ENCODE assay signal across 17 mouse cellular contexts in the genomic region with DNA sequence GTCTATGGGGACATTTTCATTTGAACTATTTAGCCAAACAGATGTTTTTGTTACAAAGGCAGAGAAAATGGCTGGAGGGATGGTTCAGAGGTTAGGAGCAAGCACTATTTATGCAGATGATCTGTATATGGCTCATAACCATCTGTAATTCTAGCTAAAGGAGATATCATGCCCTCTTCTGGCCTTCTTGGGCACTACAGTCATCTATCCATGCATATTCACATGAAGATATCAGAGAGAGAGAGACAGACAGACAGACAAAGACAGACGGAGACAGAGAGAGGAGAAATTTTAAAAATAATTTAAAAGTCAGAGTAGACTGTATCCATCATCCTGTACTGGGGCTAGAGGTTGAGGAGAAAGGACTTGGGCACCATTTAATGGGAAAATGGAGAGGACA.
DNase-seq lines count a peak whose midpoint lies in the region; ATAC-seq and TF ChIP-seq lines count a peak whose summit lies in the region.
"Had no signal": no experiment of that assay in that cellular context is flagged by ENCODE, and none has a peak within 500 bp of the region (broad histone marks: within the 10 kb centered on the region; RNA-seq: fewer than 3 reads in every experiment).

No protein-coding gene starts in this region.

- H3K4me1 ChIP-seq in kidney, embryonic 14.5 days (ENCODE audit: control insufficient read depth, insufficient read depth, low read length), result no peaks in the 10 kb centered on the region
- no peaks in the 10 kb centered on the region for H3K4me1 ChIP-seq in lung, postnatal 0 days (ENCODE audit: insufficient read depth, low read depth, low read length)
- no peaks in the 10 kb centered on the region for H3K4me1 ChIP-seq in MEL (ENCODE audit: control insufficient read depth in 1 of 2, insufficient read depth in 2 of 2, low read length in 2 of 2)
- no peaks in the 10 kb centered on the region for H3K4me1 ChIP-seq in liver, embryonic 12.5 days
- H3K4me1 ChIP-seq: embryonic facial prominence, embryonic 15.5 days; heart, embryonic 10.5 days; limb, embryonic 12.5 days had no signal

- H3K36me3 ChIP-seq in kidney, embryonic 14.5 days (ENCODE audit: control insufficient read depth, insufficient read depth, low read length), result no peaks in the 10 kb centered on the region
- H3K36me3 ChIP-seq in lung, postnatal 0 days (ENCODE audit: insufficient read depth, low read length), result no peaks in the 10 kb centered on the region
- no peaks in the 10 kb centered on the region for H3K36me3 ChIP-seq in MEL (ENCODE audit: control insufficient read depth in 1 of 2, insufficient read depth in 2 of 2, low read length in 2 of 2)
- H3K36me3 ChIP-seq in liver, embryonic 12.5 days, result no peaks in the 10 kb centered on the region
- H3K36me3 ChIP-seq: embryonic facial prominence, embryonic 15.5 days; heart, embryonic 10.5 days; limb, embryonic 12.5 days had no signal

- no peak; the same call in 1 of the 2 replicates for TF ChIP-seq RAD21 in MEL (IDR thresholded peaks at IDR 0.05; ENCODE audit: low read depth, low read length)

- peak; percentile 13; the same call in 1 of the 2 replicates for TF ChIP-seq CTCF in lung, postnatal 0 days (IDR thresholded peaks at IDR 0.05)
- TF ChIP-seq CTCF in MEL (IDR thresholded peaks at IDR 0.05 in 2 of 3, conservative IDR thresholded peaks at IDR 0.05 in 1 of 3; ENCODE audit: control insufficient read depth in 1 of 3, insufficient read depth in 1 of 3, low read depth in 2 of 3, low read length in 3 of 3, poor library complexity in 1 of 3, severe bottlenecking in 1 of 3), result no peak

- H3K4me2 ChIP-seq in kidney, embryonic 14.5 days (replicated peaks; ENCODE audit: low read depth, low read length), result no peak overlapping the region
- H3K4me2 ChIP-seq in lung, postnatal 0 days (replicated peaks; ENCODE audit: low read depth, low read length), result no peak overlapping the region
- no peak overlapping the region for H3K4me2 ChIP-seq in liver, embryonic 12.5 days
- H3K4me2 ChIP-seq: embryonic facial prominence, embryonic 15.5 days; limb, embryonic 12.5 days had no signal

- no peak overlapping the region for H3K4me3 ChIP-seq in kidney, embryonic 14.5 days (ENCODE audit: low read length)
- H3K4me3 ChIP-seq in lung, postnatal 0 days (ENCODE audit: low read depth, low read length), result no peak overlapping the region
- no peak overlapping the region for H3K4me3 ChIP-seq in MEL (ENCODE audit: control insufficient read depth in 1 of 2, insufficient read depth in 1 of 2, low read depth in 2 of 2, low read length in 2 of 2)
- H3K4me3 ChIP-seq in liver, embryonic 12.5 days, result no peak overlapping the region
- H3K4me3 ChIP-seq: embryonic facial prominence, embryonic 15.5 days; heart, embryonic 10.5 days; limb, embryonic 12.5 days had no signal

- TF ChIP-seq EP300 in lung, postnatal 0 days (IDR thresholded peaks at IDR 0.05), result no peak
- no peak for TF ChIP-seq EP300 in MEL (IDR thresholded peaks at IDR 0.05; ENCODE audit: low read depth in 1 of 2, low read length in 2 of 2)

- H3K79me2 ChIP-seq in MEL (ENCODE audit: control insufficient read depth, insufficient read depth, low read length, poor library complexity), result no peaks in the 10 kb centered on the region

- DNase-seq in adrenal gland, postnatal 14 days, result peak; percentile 25
- no peak for DNase-seq in adrenal gland, postnatal 4 days (ENCODE audit: low spot score in 2 of 2)
- DNase-seq in kidney, adult 9 months, result peak; percentile 23
- DNase-seq in lung, postnatal 0 days (ENCODE audit: low spot score), result no peak
- no peak for DNase-seq in lung, postnatal 4 days
- peak; percentile 6 for DNase-seq in MEL (ENCODE audit: low read depth, low spot score)
- DNase-seq: cerebellum, postnatal 36 days; heart, postnatal 4 days; liver, postnatal 0 days had no signal

- no peak overlapping the region for H3K27ac ChIP-seq in kidney, embryonic 14.5 days (ENCODE audit: low read depth, low read length)
- H3K27ac ChIP-seq in lung, postnatal 0 days (ENCODE audit: low read length), result no peak overlapping the region
- no peak overlapping the region for H3K27ac ChIP-seq in MEL (ENCODE audit: control insufficient read depth, low read depth, low read length)
- H3K27ac ChIP-seq in liver, embryonic 12.5 days, result no peak overlapping the region
- H3K27ac ChIP-seq: embryonic facial prominence, embryonic 15.5 days; heart, embryonic 10.5 days; limb, embryonic 12.5 days had no signal

- no peaks in the 10 kb centered on the region for H3K27me3 ChIP-seq in kidney, embryonic 14.5 days (ENCODE audit: control insufficient read depth, insufficient read depth, low read length)
- H3K27me3 ChIP-seq in lung, postnatal 0 days (replicated peaks; ENCODE audit: insufficient read depth, low read length), result no peaks in the 10 kb centered on the region
- no peaks in the 10 kb centered on the region for H3K27me3 ChIP-seq in MEL (ENCODE audit: control insufficient read depth in 1 of 2, insufficient read depth in 2 of 2, low read length in 2 of 2)
- no peaks in the 10 kb centered on the region for H3K27me3 ChIP-seq in liver, embryonic 12.5 days (replicated peaks)
- H3K27me3 ChIP-seq: embryonic facial prominence, embryonic 15.5 days; limb, embryonic 12.5 days had no signal

- no peak for TF ChIP-seq POLR2A in MEL (IDR thresholded peaks at IDR 0.05; ENCODE audit: control insufficient read depth in 1 of 2, insufficient read depth in 1 of 2, low read depth in 1 of 2, low read length in 2 of 2, poor library complexity in 1 of 2)

- H3K9me3 ChIP-seq in kidney, embryonic 14.5 days (ENCODE audit: control insufficient read depth, low read length), result no peaks in the 10 kb centered on the region
- H3K9me3 ChIP-seq in lung, postnatal 0 days (ENCODE audit: low read length), result no peaks in the 10 kb centered on the region
- H3K9me3 ChIP-seq in MEL (replicated peaks; ENCODE audit: insufficient read depth, low read length), result no peaks in the 10 kb centered on the region
- no peaks in the 10 kb centered on the region for H3K9me3 ChIP-seq in liver, embryonic 12.5 days (replicated peaks)
- H3K9me3 ChIP-seq: embryonic facial prominence, embryonic 15.5 days; heart, embryonic 10.5 days; limb, embryonic 12.5 days had no signal

- H3K9ac ChIP-seq in kidney, embryonic 14.5 days (ENCODE audit: low read depth, low read length), result no peak overlapping the region
- H3K9ac ChIP-seq in lung, postnatal 0 days (replicated peaks; ENCODE audit: low read depth), result no peak overlapping the region
- H3K9ac ChIP-seq in MEL (ENCODE audit: control insufficient read depth, low read depth, low read length, poor library complexity, severe bottlenecking), result no peak overlapping the region
- H3K9ac ChIP-seq in liver, embryonic 12.5 days, result no peak overlapping the region
- H3K9ac ChIP-seq: embryonic facial prominence, embryonic 15.5 days; limb, embryonic 12.5 days; liver, postnatal 0 days had no signal

- no peak for ATAC-seq in kidney, embryonic 14.5 days (ENCODE audit: low FRiP score, low TSS enrichment)
- no peak for ATAC-seq in lung, postnatal 0 days
- ATAC-seq in liver, embryonic 12.5 days, result no peak
- ATAC-seq: activated CD4-positive, CD25-positive, alpha-beta regulatory T cell, adult 4 months; forebrain, embryonic 14.5 days; inflammation-experienced regulatory T-cells, adult 6 months; liver, postnatal 0 days had no signal

- 79% methylated on average over 1 of the region's 1 CpGs for WGBS in kidney, embryonic 14.5 days
- WGBS in lung, postnatal 0 days, result 67% methylated on average over 1 of the region's 1 CpGs
- 58% methylated on average over 1 of the region's 1 CpGs for WGBS in liver, embryonic 12.5 days (ENCODE audit: insufficient replicate concordance)

TF ChIP-seq in MEL, 35 proteins besides CTCF, POLR2A, EP300 and RAD21:
- TF ChIP-seq HCFC1 (IDR thresholded peaks at IDR 0.05; ENCODE audit: low read depth, low read length), result no peak
- TF ChIP-seq KAT2A (conservative IDR thresholded peaks at IDR 0.05; ENCODE audit: low read depth, low read length), result no peak
- TF ChIP-seq SMC3 (IDR thresholded peaks at IDR 0.05; ENCODE audit: low read depth, low read length), result 0 out of 2 replicates have a peak, but pooled peaks have one; percentile 3
TF ChIP-seq in MEL: peak in this region for 1.

Comparison
In these comparisons a context has a peak if more than half of its experiments do, and no peak if none do; other contexts are left out.
1. DNase-seq: peak in adrenal gland, postnatal 14 days (single experiment), kidney, adult 9 months (single experiment) and MEL (single experiment); none in adrenal gland, postnatal 4 days (0 of 2), lung, postnatal 0 days (single experiment) and lung, postnatal 4 days (0 of 2).